Mouse (Mus musculus) stomach, embryonic 16.5 days (tissue): ENCODE data around the gene Retreg3. TPM values are rescaled to one million over a fixed set of nuclear protein-coding genes. Genes with fewer than 3 reads are reported as not detected.

Experiments
- ATAC-seq: fragments of 200-750 bp; cut with Nextera tagmentation; 2 replicates; pipeline ENCODE4 v1.8.0; 2017; ENCODE audit warnings: moderate number of reproducible peaks, moderate TSS enrichment; ENCODE audit not compliant: insufficient read depth, low FRiP score
- H3K27ac ChIP-seq: fragments of 300-500 bp; sonication (generic); 2 replicates; pipeline ENCODE4 v1.5.1; 2014; ENCODE audit warnings: low read length
- H3K27me3 ChIP-seq: fragments of 300-500 bp; sonication (generic); 2 replicates; pipeline ENCODE4 v1.6.1; 2014; ENCODE audit warnings: low read length, control low read depth, mixed read lengths; ENCODE audit not compliant: control insufficient read depth, insufficient read depth
- H3K36me3 ChIP-seq: fragments of 300-500 bp; sonication (generic); 2 replicates; pipeline ENCODE4 v1.6.1; 2014; ENCODE audit warnings: low read length; ENCODE audit not compliant: control insufficient read depth, insufficient read depth
- H3K4me1 ChIP-seq: fragments of 300-500 bp; sonication (generic); 2 replicates; pipeline ENCODE4 v1.6.1; 2014; ENCODE audit warnings: low read length, control low read depth, mixed read lengths; ENCODE audit not compliant: control insufficient read depth, insufficient read depth
- H3K4me2 ChIP-seq: fragments of 300-500 bp; sonication (generic); 2 replicates; pipeline ENCODE4 v1.6.1; 2014; ENCODE audit warnings: low read depth, low read length, mixed read lengths
- H3K4me3 ChIP-seq: fragments of 300-500 bp; sonication (generic); replicated peaks from 2 replicates; pipeline ENCODE4 v1.5.1; 2014; ENCODE audit warnings: mild to moderate bottlenecking, low read length
- H3K9ac ChIP-seq: fragments of 300-500 bp; sonication (generic); 2 replicates; pipeline ENCODE4 v1.6.1; 2014; ENCODE audit warnings: low read length
- H3K9me3 ChIP-seq: fragments of 300-500 bp; sonication (generic); replicated peaks from 2 replicates; pipeline ENCODE4 v1.6.1; 2016; ENCODE audit warnings: low read length, control low read depth; ENCODE audit not compliant: control insufficient read depth
- WGBS: fragments of 180-500 bp; shearing (Covaris S2); extraction: QIAGEN DNeasy Blood & Tissue Kit; methylation state at CpG from one replicate; pipeline ENCODE4 v1.1.7; 2014; 5-methylcytosine and 5-hydroxymethylcytosine counted together
- polyA plus RNA-seq: library from polyadenylated mRNA; unstranded; fragments of >200 nt; fragmentation: Nextera tagmentation; extraction: Ambion mirVana; gene quantifications from 2 replicates; pipeline ENCODE4 v1.2.1, GENCODE M21; 2015

Gene Retreg3
- polyA plus RNA-seq, 1 experiment from 2014 or later: 18.7 TPM

- Histone ChIP-seq H3K9ac (peak within 1 kb of the TSS; percentile 94), H3K27me3 (peaks cover 31% of the 10 kb centered on the region), H3K9me3 (no peaks in the 10 kb centered on the region), H3K4me2 (peak within 1 kb of the TSS; percentile 98), H3K27ac (peak within 1 kb of the TSS; percentile 94), H3K4me3 (peak within 1 kb of the TSS; percentile 87), H3K36me3 (no peaks in the 10 kb centered on the region), H3K4me1 (peaks cover 33% of the 10 kb centered on the region)
- under 1% methylated on average over 51 of the region's 51 CpGs for WGBS
- peak; percentile 92 for ATAC-seq
Measured at GRCm38 (mm10) chr11:101082208-101083082, 37.2 kb downstream of the Retreg3 start, which contains the start of gene Coasy. Gene Coasy, plus strand, starts transcription at chr11:101082565.

GRCm38 (mm10) chr11:101081659-101082058 lies 38.0 kb downstream of the Retreg3 start:
- H3K4me1 ChIP-seq: peaks cover 31% of the 10 kb centered on the region
- ATAC-seq: no peak
- H3K4me2 ChIP-seq: peak overlapping the region; percentile 98
- peak overlapping the region; percentile 87 for H3K4me3 ChIP-seq
- H3K27ac ChIP-seq: peak overlapping the region; percentile 94
- no peaks in the 10 kb centered on the region for H3K9me3 ChIP-seq
- peak overlapping the region; percentile 94 for H3K9ac ChIP-seq
- peaks cover 33% of the 10 kb centered on the region for H3K27me3 ChIP-seq
- WGBS: 4% methylated on average over 10 of the region's 10 CpGs
- no peaks in the 10 kb centered on the region for H3K36me3 ChIP-seq

- H3K36me3 ChIP-seq: no peaks in the 10 kb centered on the region
- peaks cover 22% of the 10 kb centered on the region for H3K4me1 ChIP-seq
- ATAC-seq: no peak
- no peak overlapping the region for H3K9ac ChIP-seq
- peaks cover 33% of the 10 kb centered on the region for H3K27me3 ChIP-seq
- H3K9me3 ChIP-seq: no peaks in the 10 kb centered on the region
- no peak overlapping the region for H3K4me2 ChIP-seq
- WGBS: 60% methylated on average over 5 of the region's 5 CpGs
- H3K27ac ChIP-seq: no peak overlapping the region
- no peak overlapping the region for H3K4me3 ChIP-seq
Measured at GRCm38 (mm10) chr11:101080421-101080820, 39.3 kb downstream of the Retreg3 start.

GRCm38 (mm10) chr11:101079746-101080145 lies 39.9 kb downstream of the Retreg3 start:
- WGBS: 5% methylated on average over 27 of the region's 27 CpGs
- H3K4me3 ChIP-seq: 0 out of 2 replicates have a peak overlapping the region, but pooled peaks have one; percentile 14
- H3K4me1 ChIP-seq: peaks cover 22% of the 10 kb centered on the region
- H3K27me3 ChIP-seq: peaks cover 33% of the 10 kb centered on the region
- no peak overlapping the region for H3K27ac ChIP-seq
- H3K36me3 ChIP-seq: no peaks in the 10 kb centered on the region
- ATAC-seq: no peak
- H3K4me2 ChIP-seq: peak overlapping the region; percentile 21
- H3K9ac ChIP-seq: 0 out of 2 replicates have a peak overlapping the region, but pooled peaks have one; percentile 8
- H3K9me3 ChIP-seq: no peaks in the 10 kb centered on the region

GRCm38 (mm10) chr11:101078121-101078520 lies 41.6 kb downstream of the Retreg3 start, which contains the start of gene Hsd17b1:
Gene Hsd17b1, plus strand, starts transcription at chr11:101078411.
- H3K9me3 ChIP-seq: no peaks in the 10 kb centered on the region
- peaks cover 16% of the 10 kb centered on the region for H3K4me1 ChIP-seq
- ATAC-seq: no peak
- no peak within 1 kb of the TSS for H3K4me2 ChIP-seq
- no peak within 1 kb of the TSS for H3K9ac ChIP-seq
- H3K27ac ChIP-seq: no peak within 1 kb of the TSS
- peaks cover 33% of the 10 kb centered on the region for H3K27me3 ChIP-seq
- no peak within 1 kb of the TSS for H3K4me3 ChIP-seq
- H3K36me3 ChIP-seq: no peaks in the 10 kb centered on the region
- 75% methylated on average over 9 of the region's 9 CpGs for WGBS

- Histone ChIP-seq H3K27ac (no peak overlapping the region), H3K4me3 (no peak overlapping the region), H3K27me3 (no peaks in the 10 kb centered on the region), H3K4me2 (no peak overlapping the region), H3K4me1 (peaks cover 13% of the 10 kb centered on the region; the same call in 1 of the 2 replicates), H3K9ac (no peak overlapping the region; the same call in 1 of the 2 replicates), H3K36me3 (no peaks in the 10 kb centered on the region), H3K9me3 (no peaks in the 10 kb centered on the region)
- ATAC-seq: no peak
- 73% methylated on average over 14 of the region's 14 CpGs for WGBS
Measured at GRCm38 (mm10) chr11:101071810-101072428, 47.8 kb downstream of the Retreg3 start.

GRCm38 (mm10) chr11:101070987-101071386 lies 48.7 kb downstream of the Retreg3 start:
- Histone ChIP-seq H3K9ac (peak overlapping the region; percentile 82; the same call in 1 of the 2 replicates), H3K9me3 (no peaks in the 10 kb centered on the region), H3K4me1 (peaks cover 23% of the 10 kb centered on the region), H3K4me2 (peak overlapping the region; percentile 94; the same call in 1 of the 2 replicates), H3K27ac (no peak overlapping the region), H3K27me3 (no peaks in the 10 kb centered on the region), H3K36me3 (no peaks in the 10 kb centered on the region), H3K4me3 (no peak overlapping the region)
- 65% methylated on average over 6 of the region's 6 CpGs for WGBS
- ATAC-seq: no peak

- under 1% methylated on average over 36 of the region's 36 CpGs for WGBS
- Histone ChIP-seq H3K27me3 (no peaks in the 10 kb centered on the region), H3K36me3 (no peaks in the 10 kb centered on the region), H3K4me3 (peak overlapping the region; percentile 77), H3K27ac (no peak overlapping the region), H3K9me3 (no peaks in the 10 kb centered on the region), H3K9ac (peak overlapping the region; percentile 82), H3K4me2 (peak overlapping the region; percentile 94), H3K4me1 (peaks cover 24% of the 10 kb centered on the region)
- peak; percentile 48 for ATAC-seq
Measured at GRCm38 (mm10) chr11:101070189-101070527, 49.5 kb downstream of the Retreg3 start.
